ENCODE assay signal across 8 mouse cellular contexts in the genomic region with DNA sequence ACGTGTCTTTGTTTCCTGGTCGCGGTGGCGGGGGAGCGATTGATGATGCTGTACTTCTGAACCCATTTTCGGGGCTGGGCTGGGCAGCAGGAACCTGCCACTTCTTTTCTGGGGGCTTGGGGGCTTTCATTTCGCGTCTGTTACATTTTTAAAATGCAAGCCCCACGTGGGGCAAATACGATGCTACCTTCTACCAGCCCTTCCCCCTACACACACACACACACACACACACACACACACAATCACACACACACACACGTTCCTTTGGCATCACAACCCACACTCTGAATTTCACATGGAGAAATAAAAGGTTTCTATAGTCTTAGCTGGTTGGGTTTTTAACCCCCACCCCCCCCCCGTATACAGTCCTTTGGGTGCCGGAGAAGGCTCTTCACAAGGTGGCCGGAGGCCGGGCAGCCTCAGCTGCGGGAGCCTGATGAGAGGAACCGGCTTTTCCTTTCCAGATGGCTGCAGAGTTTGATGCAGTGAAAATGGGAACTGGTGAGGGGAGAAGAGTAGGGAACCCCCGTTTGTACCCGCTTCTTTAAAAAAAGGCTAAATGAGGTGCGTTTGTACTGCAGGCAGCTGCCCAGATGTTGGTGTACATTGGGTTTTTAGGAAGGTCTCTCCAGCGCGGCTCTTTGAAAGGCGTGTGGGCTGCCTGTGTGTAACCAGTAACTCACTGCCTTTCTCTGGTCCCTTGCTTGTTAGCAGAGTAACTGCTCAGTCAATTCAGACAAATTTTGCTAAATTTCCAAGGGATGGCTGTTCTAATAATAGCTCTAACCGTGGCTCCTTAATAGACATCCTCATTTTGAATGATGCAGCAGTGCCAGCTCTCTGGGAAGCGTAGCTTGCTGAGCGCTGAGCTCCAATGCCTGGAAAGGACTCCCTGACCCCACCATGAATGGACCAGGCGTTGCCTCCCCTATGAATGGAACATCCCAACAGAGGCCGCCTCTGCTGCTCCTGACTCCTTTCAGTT.
DNase-seq lines count a peak whose midpoint lies in the region; ATAC-seq and TF ChIP-seq lines count a peak whose summit lies in the region.

No protein-coding gene starts in this region.

- TF ChIP-seq POLR2A in lung, adult 2 months (IDR thresholded peaks at IDR 0.05; ENCODE audit: borderline replicate concordance, extremely low read depth, low read depth, low read length) = no peak

- no peak for TF ChIP-seq EP300 in lung, postnatal 0 days (IDR thresholded peaks at IDR 0.05)

- H3K4me1 ChIP-seq in lung, adult 2 months (ENCODE audit: control insufficient read depth, insufficient read depth, low read length) = peaks cover 3% of the 10 kb centered on the region; the same call in 1 of the 2 replicates
- no peaks in the 10 kb centered on the region for H3K4me1 ChIP-seq in lung, postnatal 0 days (ENCODE audit: insufficient read depth, low read depth, low read length)

- peak overlapping the region; percentile 92 for H3K4me2 ChIP-seq in lung, postnatal 0 days (replicated peaks; ENCODE audit: low read depth, low read length)

- no peak for TF ChIP-seq CTCF in lung, adult 2 months (IDR thresholded peaks at IDR 0.05; ENCODE audit: insufficient read depth, low read length)
- no peak for TF ChIP-seq CTCF in lung, postnatal 0 days (IDR thresholded peaks at IDR 0.05)

- no peaks in the 10 kb centered on the region for H3K27me3 ChIP-seq in lung, postnatal 0 days (replicated peaks; ENCODE audit: insufficient read depth, low read length)

- ATAC-seq in granulocyte monocyte progenitor cell, adult 5-6 weeks (replicated peaks; ENCODE audit: poor library complexity, severe bottlenecking) = peak; percentile 72
- peak; percentile 29; the same call in 1 of the 2 replicates for ATAC-seq in lung, postnatal 0 days

- no peak for DNase-seq in lung, adult 2 months
- no peak for DNase-seq in lung, adult 18-20 months
- peak; percentile 56 to 61 for DNase-seq in cerebellum, postnatal 36 days
- DNase-seq in kidney, postnatal 4 days = peak; percentile 49 to 64
- DNase-seq in lung, postnatal 0 days (ENCODE audit: low spot score) = peak; percentile 33
- peak; percentile 36 for DNase-seq in right cerebral cortex, postnatal 25 days
- no peak for DNase-seq in urinary bladder, postnatal 25 days (ENCODE audit: low spot score)

- H3K9me3 ChIP-seq in lung, postnatal 0 days (ENCODE audit: low read length) = no peaks in the 10 kb centered on the region

- H3K4me3 ChIP-seq in lung, adult 2 months (replicated peaks; ENCODE audit: extremely low read depth, low read depth, low read length) = peak overlapping the region; percentile 77
- peak overlapping the region; percentile 58 for H3K4me3 ChIP-seq in lung, postnatal 0 days (ENCODE audit: low read depth, low read length)

- no peaks in the 10 kb centered on the region for H3K36me3 ChIP-seq in lung, postnatal 0 days (ENCODE audit: insufficient read depth, low read length)

- H3K27ac ChIP-seq in lung, postnatal 0 days (ENCODE audit: low read length) = no peak overlapping the region

- peak overlapping the region; percentile 46 for H3K9ac ChIP-seq in lung, postnatal 0 days (replicated peaks; ENCODE audit: low read depth)

- 3% methylated on average over 28 of the region's 28 CpGs for WGBS in lung, adult 2 months
- 2% methylated on average over 28 of the region's 28 CpGs for WGBS in lung, postnatal 0 days

Comparison
In these comparisons a context has a peak if more than half of its experiments do, and no peak if none do; other contexts are left out.
1. DNase-seq: peak in cerebellum, postnatal 36 days (2 of 2), kidney, postnatal 4 days (2 of 2), lung, postnatal 0 days (single experiment) and right cerebral cortex, postnatal 25 days (single experiment); none in lung, adult 2 months (single experiment), lung, adult 18-20 months (0 of 2) and urinary bladder, postnatal 25 days (single experiment).